Mouse (Mus musculus): ENCODE measurements around the gene Flt3l. TPM values are rescaled to one million over a fixed set of nuclear protein-coding genes. Genes with fewer than 3 reads are reported as not detected.

Flt3l gene
- polyA plus RNA-seq, 1 experiment from 2014 or later: 2.0 TPM

MicroRNAs within 50 kb of the gene (microRNA counts, 519-probe panel; counts per million panel counts)
- microRNA mmu-miR-150: 3,187 counts per million, percentile 63 among the panel's probes with 10 or more counts

Small RNAs within 50 kb of the gene (microRNA-seq; reads per million reads assigned to microRNA genes)
- gene Mir150: 76.5 reads per million, percentile 49 among the genes with 10 or more reads in this experiment
- gene Mir5121: 4.1 reads per million, percentile 16 among the genes with 10 or more reads in this experiment
- not detected for gene Mir7055

Other genes with a start within 250 kb of the Flt3l start
- 145 and 164 TPM in 2 replicates for gene Med25, start 243.7 kb downstream of the Flt3l start, polyA plus RNA-seq (2015; fragmentation: Nextera tagmentation; extraction: Ambion mirVana)
- 20.1 and 20.8 TPM in 2 replicates for gene Fuz, start 240.4 kb downstream of the Flt3l start, polyA plus RNA-seq (2015; fragmentation: Nextera tagmentation; extraction: Ambion mirVana)
- gene Ap2a1, start 206.9 kb downstream of the Flt3l start, polyA plus RNA-seq (2015; fragmentation: Nextera tagmentation; extraction: Ambion mirVana): 130 and 132 TPM in 2 replicates
- 0.10 and 0.14 TPM in 2 replicates for gene Tsks, start 193.2 kb downstream of the Flt3l start, polyA plus RNA-seq (2015; fragmentation: Nextera tagmentation; extraction: Ambion mirVana)
- gene Cpt1c, start 161.6 kb downstream of the Flt3l start, polyA plus RNA-seq (2015; fragmentation: Nextera tagmentation; extraction: Ambion mirVana): 56.1 and 58.1 TPM in 2 replicates
- gene Prmt1, start 149.9 kb downstream of the Flt3l start, polyA plus RNA-seq (2015; fragmentation: Nextera tagmentation; extraction: Ambion mirVana): 584 and 590 TPM in 2 replicates
- 57.4 and 58.1 TPM in 2 replicates for gene Irf3, start 138.8 kb downstream of the Flt3l start, polyA plus RNA-seq (2015; fragmentation: Nextera tagmentation; extraction: Ambion mirVana)
- 12.8 and 13.3 TPM in 2 replicates for gene Bcl2l12, start 137.7 kb downstream of the Flt3l start, polyA plus RNA-seq (2015; fragmentation: Nextera tagmentation; extraction: Ambion mirVana)
- 49.8 and 56.5 TPM in 2 replicates for gene Scaf1, start 120.1 kb downstream of the Flt3l start, polyA plus RNA-seq (2015; fragmentation: Nextera tagmentation; extraction: Ambion mirVana)
- gene Rras, start 118.5 kb downstream of the Flt3l start, polyA plus RNA-seq (2015; fragmentation: Nextera tagmentation; extraction: Ambion mirVana): 15.5 and 16.0 TPM in 2 replicates
- gene Prr12, start 83.6 kb downstream of the Flt3l start, polyA plus RNA-seq (2015; fragmentation: Nextera tagmentation; extraction: Ambion mirVana): 14.6 and 15.3 TPM in 2 replicates
- 63.9 and 69.8 TPM in 2 replicates for gene Nosip, start 74.0 kb downstream of the Flt3l start, polyA plus RNA-seq (2015; fragmentation: Nextera tagmentation; extraction: Ambion mirVana)
- 13.6 and 16.3 TPM in 2 replicates for gene Prrg2, start 73.8 kb downstream of the Flt3l start, polyA plus RNA-seq (2015; fragmentation: Nextera tagmentation; extraction: Ambion mirVana)
- 71.7 and 88.1 TPM in 2 replicates for gene Rcn3, start 44.2 kb downstream of the Flt3l start, polyA plus RNA-seq (2015; fragmentation: Nextera tagmentation; extraction: Ambion mirVana)
- 33.9 and 36.9 TPM in 2 replicates for gene Fcgrt, start 32.6 kb downstream of the Flt3l start, polyA plus RNA-seq (2015; fragmentation: Nextera tagmentation; extraction: Ambion mirVana)
- 762 and 841 TPM in 2 replicates for gene Rps11, start 12.0 kb downstream of the Flt3l start, polyA plus RNA-seq (2015; fragmentation: Nextera tagmentation; extraction: Ambion mirVana)
- gene Rpl13a, start 7.7 kb downstream of the Flt3l start, polyA plus RNA-seq (2015; fragmentation: Nextera tagmentation; extraction: Ambion mirVana): 624 and 661 TPM in 2 replicates
- gene Gm45713, start 201 bp downstream of the Flt3l start, polyA plus RNA-seq (2015; fragmentation: Nextera tagmentation; extraction: Ambion mirVana): not detected in 2 replicates
- 92.4 and 98.8 TPM in 2 replicates for gene Pih1d1, start 17.9 kb upstream of the Flt3l start, polyA plus RNA-seq (2015; fragmentation: Nextera tagmentation; extraction: Ambion mirVana)
- 20.8 and 21.9 TPM in 2 replicates for gene Aldh16a1, start 18.2 kb upstream of the Flt3l start, polyA plus RNA-seq (2015; fragmentation: Nextera tagmentation; extraction: Ambion mirVana)
- gene Slc17a7, start 27.5 kb upstream of the Flt3l start, polyA plus RNA-seq (2015; fragmentation: Nextera tagmentation; extraction: Ambion mirVana): 0.71 and 1.5 TPM in 2 replicates
- gene Gfy, start 43.1 kb upstream of the Flt3l start, polyA plus RNA-seq (2015; fragmentation: Nextera tagmentation; extraction: Ambion mirVana): not detected in 2 replicates
- gene Pth2, start 44.6 kb upstream of the Flt3l start, polyA plus RNA-seq (2015; fragmentation: Nextera tagmentation; extraction: Ambion mirVana): 0.71 and 3.2 TPM in 2 replicates
- 0.57 and 0.77 TPM in 2 replicates for gene Ccdc155, start 68.5 kb upstream of the Flt3l start, polyA plus RNA-seq (2015; fragmentation: Nextera tagmentation; extraction: Ambion mirVana)
- gene Dkkl1, start 75.7 kb upstream of the Flt3l start, polyA plus RNA-seq (2015; fragmentation: Nextera tagmentation; extraction: Ambion mirVana): 10.8 and 11.9 TPM in 2 replicates
- gene Tead2, start 79.3 kb upstream of the Flt3l start, polyA plus RNA-seq (2015; fragmentation: Nextera tagmentation; extraction: Ambion mirVana): 54.2 and 69.9 TPM in 2 replicates
- gene Cd37, start 102.7 kb upstream of the Flt3l start, polyA plus RNA-seq (2015; fragmentation: Nextera tagmentation; extraction: Ambion mirVana): 1.4 and 1.7 TPM in 2 replicates
- gene Slc6a16, start 104.7 kb upstream of the Flt3l start, polyA plus RNA-seq (2015; fragmentation: Nextera tagmentation; extraction: Ambion mirVana): 0.62 and 1.3 TPM in 2 replicates
- 0.16 TPM in 1 of 2 replicates, not detected in the other for gene Slc6a21, start 141.1 kb upstream of the Flt3l start, polyA plus RNA-seq (2015; fragmentation: Nextera tagmentation; extraction: Ambion mirVana)
- 11.3 TPM in 2 replicates for gene Trpm4, start 197.3 kb upstream of the Flt3l start, polyA plus RNA-seq (2015; fragmentation: Nextera tagmentation; extraction: Ambion mirVana)
- 0.65 and 0.68 TPM in 2 replicates for gene Hrc, start 198.9 kb upstream of the Flt3l start, polyA plus RNA-seq (2015; fragmentation: Nextera tagmentation; extraction: Ambion mirVana)
- 29.9 and 32.1 TPM in 2 replicates for gene Ppfia3, start 230.6 kb upstream of the Flt3l start, polyA plus RNA-seq (2015; fragmentation: Nextera tagmentation; extraction: Ambion mirVana)
- 33.7 and 38.7 TPM in 2 replicates for gene Lin7b, start 234.2 kb upstream of the Flt3l start, polyA plus RNA-seq (2015; fragmentation: Nextera tagmentation; extraction: Ambion mirVana)

Measured in hindbrain, embryonic 15.5 days (tissue).